Mouse (Mus musculus): Measurements from ENCODE around the gene Psmd7. TPM values are rescaled to one million over a fixed set of nuclear protein-coding genes. Genes with fewer than 3 reads are reported as not detected.
"Not testable (repeated sequence)": the region's sequence is repeated elsewhere in the genome, so short reads cannot be mapped to it uniquely, and the experiment has no call there.

The Psmd7 gene
- total RNA-seq (2021) = 100 to 1,000 TPM; 125 to 128 TPM
- long read RNA-seq, experiment 1, transcript Psmd7-201 (7 exons, 1,581 nt) = major isoform, 296 of 306 reads
- long read RNA-seq, experiment 1, partial matches to known transcripts = 4 of 306 reads
- long read RNA-seq, experiment 1, other reads (novel, unspliced or antisense) = 6 of 306 reads
- long read RNA-seq, experiment 2, transcript Psmd7-201 (7 exons, 1,581 nt) = major isoform, 303 of 310 reads
- long read RNA-seq, experiment 2, partial matches to known transcripts = 4 of 310 reads
- long read RNA-seq, experiment 2, other reads (novel, unspliced or antisense) = 3 of 310 reads

- peak; percentile 94 for DNase-seq
Measured at GRCm38 (mm10) chr8:107587995-107588780, at the start of gene Psmd7. Gene Psmd7, minus strand, starts transcription at chr8:107588464.

- no peak for DNase-seq
Measured at GRCm38 (mm10) chr8:107633734-107634133, 45.5 kb upstream of the Psmd7 start.

- DNase-seq = no peak
Measured at GRCm38 (mm10) chr8:107629701-107630100, 41.4 kb upstream of the Psmd7 start.

GRCm38 (mm10) chr8:107628501-107629149, 40.4 kb upstream of the Psmd7 start:
- no peak for DNase-seq

- DNase-seq = no peak
Measured at GRCm38 (mm10) chr8:107627881-107628280, 39.6 kb upstream of the Psmd7 start.

GRCm38 (mm10) chr8:107624301-107624700, 36.0 kb upstream of the Psmd7 start:
- DNase-seq = not testable (repeated sequence)

GRCm38 (mm10) chr8:107621930-107622623, 33.8 kb upstream of the Psmd7 start:
- DNase-seq = no peak

- DNase-seq = no peak
Measured at GRCm38 (mm10) chr8:107621136-107621535, 32.9 kb upstream of the Psmd7 start.

- DNase-seq = no peak
Measured at GRCm38 (mm10) chr8:107618499-107618898, 30.2 kb upstream of the Psmd7 start.

GRCm38 (mm10) chr8:107613411-107613810, 25.1 kb upstream of the Psmd7 start:
- DNase-seq = no peak

- DNase-seq = no peak
Measured at GRCm38 (mm10) chr8:107610845-107611244, 22.6 kb upstream of the Psmd7 start.

- DNase-seq = no peak
Measured at GRCm38 (mm10) chr8:107608751-107609150, 20.5 kb upstream of the Psmd7 start.

GRCm38 (mm10) chr8:107603026-107603425, 14.8 kb upstream of the Psmd7 start:
- peak; percentile 76 for DNase-seq

GRCm38 (mm10) chr8:107599691-107600090, 11.4 kb upstream of the Psmd7 start:
- DNase-seq = no peak

GRCm38 (mm10) chr8:107597731-107598130, 9.5 kb upstream of the Psmd7 start:
- no peak for DNase-seq

- DNase-seq = no peak
Measured at GRCm38 (mm10) chr8:107594817-107595216, 6.6 kb upstream of the Psmd7 start.

- DNase-seq = no peak
Measured at GRCm38 (mm10) chr8:107593967-107594729, 5.9 kb upstream of the Psmd7 start.

- no peak for DNase-seq
Measured at GRCm38 (mm10) chr8:107587429-107587994, 752 bp downstream of the Psmd7 start.

GRCm38 (mm10) chr8:107582136-107582535, 6.1 kb downstream of the Psmd7 start:
- DNase-seq = no peak

- DNase-seq = no peak
Measured at GRCm38 (mm10) chr8:107581536-107581935, 6.7 kb downstream of the Psmd7 start.

- no peak for DNase-seq
Measured at GRCm38 (mm10) chr8:107580879-107581278, 7.4 kb downstream of the Psmd7 start.
